Mouse (Mus musculus) liver, adult 2 months (tissue): ENCODE data around the gene Pus10. TPM values are rescaled to one million over a fixed set of nuclear protein-coding genes. Genes with fewer than 3 reads are reported as not detected.
A peak's percentile ranks its signal among the peaks of the same experiment; 100 is the strongest.

Experiments
- DNase-seq: peaks from one replicate; pipeline ENCODE4 v3.0.0-alpha.2; 2011; ENCODE audit warnings: low read depth, low spot score; ENCODE audit errors: extremely low read depth
- H3K27ac ChIP-seq: fragments of 200-500 bp; replicated peaks from 2 replicates; pipeline ENCODE4 v1.5.1; 2012; ENCODE audit warnings: low read depth, mild to moderate bottlenecking, control low read depth, inconsistent platforms, low read length; ENCODE audit not compliant: insufficient read depth
- H3K27me3 ChIP-seq: fragments of 200-500 bp; 2 replicates; pipeline ENCODE4 v1.6.1; 2012; ENCODE audit warnings: mild to moderate bottlenecking, moderate library complexity, low read length, inconsistent platforms; ENCODE audit not compliant: control insufficient read depth, insufficient read depth
- H3K36me3 ChIP-seq: fragments of 200-500 bp; 2 replicates; pipeline ENCODE4 v1.6.1; 2012; ENCODE audit warnings: low read length, inconsistent platforms; ENCODE audit not compliant: control insufficient read depth, insufficient read depth
- H3K4me1 ChIP-seq: fragments of 200-500 bp; 2 replicates; pipeline ENCODE4 v1.6.1; 2011; ENCODE audit warnings: low read length; ENCODE audit not compliant: control insufficient read depth, insufficient read depth
- H3K4me3 ChIP-seq: fragments of 200-500 bp; 2 replicates; pipeline ENCODE4 v1.5.1; 2011; ENCODE audit warnings: low read depth, mild to moderate bottlenecking, control low read depth, low read length, moderate library complexity; ENCODE audit not compliant: insufficient read depth
- H3K79me2 ChIP-seq: fragments of 200-500 bp; 2 replicates; pipeline ENCODE4 v1.6.1; 2012; ENCODE audit warnings: inconsistent platforms, mild to moderate bottlenecking, low read length, moderate library complexity; ENCODE audit not compliant: control insufficient read depth, insufficient read depth
- H3K9ac ChIP-seq: fragments of 200-500 bp; 2 replicates; pipeline ENCODE4 v1.6.1; 2012; ENCODE audit warnings: low read depth, mild to moderate bottlenecking, control low read depth, inconsistent platforms, low read length
- CTCF ChIP-seq: fragments of 200-500 bp; IDR thresholded peaks from 2 replicates; pipeline ENCODE4 v1.5.1; 2011; ENCODE audit warnings: low read depth, low read length, control low read depth
- POLR2A ChIP-seq: fragments of 200-500 bp; IDR thresholded peaks from 2 replicates; pipeline ENCODE4 v1.6.1; 2011; ENCODE audit warnings: low read length, control low read depth; ENCODE audit not compliant: insufficient read depth; ENCODE audit errors: extremely low read depth
- WGBS: fragments of 180-500 bp; shearing (Covaris S2); methylation state at CpG from one replicate; pipeline ENCODE4 v1.1.7; 2018; 5-methylcytosine and 5-hydroxymethylcytosine counted together
- polyA plus RNA-seq: library from polyadenylated mRNA; depleted of rRNA; stranded (reverse); fragments of >200 nt; gene quantifications from 2 replicates; pipeline ENCODE4 v1.2.3, GENCODE M21; 2012
- total RNA-seq: library from RNA; depleted of rRNA; stranded (reverse); fragments of >200 nt; gene quantifications from 2 replicates; pipeline ENCODE4 v1.2.3, GENCODE M21; 2014

The Pus10 gene
- total and polyA plus RNA-seq, 2 experiments = 1.7 to 21.6 TPM

DNA sequence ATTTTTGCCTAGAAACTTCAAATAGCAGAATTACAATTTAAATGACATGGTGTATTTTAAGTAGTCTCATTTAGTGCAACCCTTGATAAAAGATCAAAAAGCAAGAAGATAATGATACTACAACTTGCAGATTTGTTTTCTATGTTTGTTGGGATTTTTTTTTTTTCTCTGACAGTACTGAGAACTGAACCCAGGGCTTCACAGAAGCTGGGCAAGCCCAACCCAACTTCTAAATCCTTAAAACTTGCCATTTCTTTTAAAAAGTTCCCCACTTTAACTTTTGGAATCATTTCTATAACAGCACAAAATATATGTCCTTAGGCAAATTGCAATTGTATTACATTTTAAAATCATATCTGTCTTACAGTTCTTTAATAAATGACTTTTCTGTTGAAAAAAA lies 103.6 kb downstream of the Pus10 start:
- peaks cover 3% of the 10 kb centered on the region; the same call in 1 of the 2 replicates for H3K4me1 ChIP-seq
- TF ChIP-seq POLR2A (no peak), CTCF (no peak)
- H3K27me3 ChIP-seq = no peaks in the 10 kb centered on the region
- no peaks in the 10 kb centered on the region for H3K36me3 ChIP-seq
- DNase-seq = no peak
- peaks cover 4% of the 10 kb centered on the region; the same call in 1 of the 2 replicates for H3K79me2 ChIP-seq
- H3K27ac ChIP-seq = no peak overlapping the region
- H3K4me3 ChIP-seq = peak overlapping the region; percentile 98; the same call in 1 of the 2 replicates
- no peak overlapping the region for H3K9ac ChIP-seq

- H3K79me2 ChIP-seq = peaks cover 3% of the 10 kb centered on the region; the same call in 1 of the 2 replicates
- under 1% methylated on average over 25 of the region's 25 CpGs for WGBS
- H3K27me3 ChIP-seq = no peaks in the 10 kb centered on the region
- DNase-seq = peak; percentile 58
- H3K9ac ChIP-seq = peak overlapping the region; percentile 68
- TF ChIP-seq POLR2A (no peak), CTCF (no peak)
- peaks cover 3% of the 10 kb centered on the region; the same call in 1 of the 2 replicates for H3K4me1 ChIP-seq
- H3K27ac ChIP-seq = peak overlapping the region; percentile 100
- H3K36me3 ChIP-seq = no peaks in the 10 kb centered on the region
- H3K4me3 ChIP-seq = peak overlapping the region; percentile 98
Measured at GRCm38 (mm10) chr11:23769686-23770509, 104.4 kb downstream of the Pus10 start.

GRCm38 (mm10) chr11:23770510-23770759 lies 105.0 kb downstream of the Pus10 start:
- H3K9ac ChIP-seq = peak overlapping the region; percentile 68
- DNase-seq = no peak
- peaks cover 3% of the 10 kb centered on the region; the same call in 1 of the 2 replicates for H3K4me1 ChIP-seq
- WGBS = under 1% methylated on average over 24 of the region's 24 CpGs
- peak overlapping the region; percentile 100 for H3K27ac ChIP-seq
- H3K36me3 ChIP-seq = no peaks in the 10 kb centered on the region
- no peaks in the 10 kb centered on the region for H3K27me3 ChIP-seq
- peaks cover 2% of the 10 kb centered on the region; the same call in 1 of the 2 replicates for H3K79me2 ChIP-seq
- peak; percentile 83 for TF ChIP-seq POLR2A
- no peak for TF ChIP-seq CTCF
- H3K4me3 ChIP-seq = peak overlapping the region; percentile 98

DNA sequence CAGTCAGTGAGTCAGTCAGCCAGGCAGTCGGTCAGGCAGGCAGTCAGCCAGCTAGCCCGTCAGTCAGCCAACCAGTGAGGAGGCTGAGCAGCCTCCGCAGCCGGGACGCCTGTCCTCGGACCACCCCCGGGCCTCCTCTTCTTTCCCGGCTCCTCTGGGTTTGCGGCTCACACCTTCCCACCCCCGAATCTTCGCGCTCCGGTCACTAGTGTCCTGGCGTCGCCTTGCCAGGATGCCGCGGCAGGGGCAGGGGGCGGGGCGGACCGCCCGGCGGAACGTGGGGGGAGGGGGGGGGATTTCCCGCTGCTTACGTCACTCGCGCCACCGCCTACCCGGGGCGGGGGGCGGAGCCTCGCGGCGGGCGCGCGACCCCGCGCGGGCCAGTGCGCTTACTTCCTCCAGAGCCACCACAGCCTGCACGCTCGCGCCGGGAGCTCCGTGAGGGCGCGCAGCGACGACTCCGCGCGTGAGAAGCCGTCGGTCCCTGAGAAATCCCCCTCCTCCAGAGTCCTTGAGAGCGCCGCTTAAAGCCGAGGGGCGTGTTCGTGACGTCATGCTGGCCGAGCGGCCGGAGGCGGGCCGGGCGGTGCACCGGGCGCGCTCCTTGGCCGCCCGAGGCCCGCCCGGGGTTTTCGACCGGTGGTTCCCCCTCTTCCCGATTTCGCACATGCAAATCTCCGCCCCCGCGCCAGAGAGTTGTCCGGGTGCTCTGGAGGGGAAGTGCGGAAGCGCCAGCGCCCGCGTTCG lies 105.5 kb downstream of the Pus10 start, which contains the start of gene Rel:
TSS of gene Rel (minus strand) at position 211 of the 747 bp plus-strand sequence.
- under 1% methylated on average over 79 of the region's 88 CpGs for WGBS
- Histone ChIP-seq H3K9ac (peak within 1 kb of the TSS; percentile 99), H3K79me2 (peaks cover 2% of the 10 kb centered on the region; the same call in 1 of the 2 replicates), H3K4me3 (peak within 1 kb of the TSS; percentile 98), H3K27ac (peak within 1 kb of the TSS; percentile 100), H3K36me3 (no peaks in the 10 kb centered on the region), H3K4me1 (peaks cover 3% of the 10 kb centered on the region; the same call in 1 of the 2 replicates), H3K27me3 (no peaks in the 10 kb centered on the region)
- peak; percentile 40; the same call in 1 of the 2 replicates for TF ChIP-seq POLR2A
- TF ChIP-seq CTCF = no peak
- peak; percentile 85 for DNase-seq

DNA sequence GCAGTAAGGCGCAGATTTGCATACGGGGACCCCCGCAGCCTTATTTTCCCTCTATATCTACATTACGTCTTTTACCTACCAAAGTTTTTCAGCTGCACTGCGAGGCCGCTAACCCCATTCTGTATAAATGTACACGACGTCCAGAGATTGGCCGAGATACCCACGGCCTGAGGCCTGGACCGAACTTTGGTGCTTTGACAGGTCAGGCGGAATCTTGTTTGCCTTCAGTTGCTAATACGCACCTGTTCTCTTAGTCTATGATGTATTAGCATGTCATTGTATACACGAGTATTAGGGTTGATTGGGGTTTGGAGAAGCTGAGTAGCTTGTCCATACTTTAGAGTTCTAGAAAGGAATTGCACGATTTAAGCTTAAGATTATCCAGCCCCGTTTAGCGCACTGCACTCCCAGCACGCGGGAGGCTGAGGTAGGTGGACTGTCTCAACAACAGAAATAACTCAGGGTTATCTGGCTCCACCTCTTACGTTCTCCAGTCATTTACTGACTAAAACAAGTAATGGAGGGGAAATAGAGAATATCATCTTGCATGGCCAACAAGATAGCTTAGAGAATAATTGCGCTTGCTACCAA lies 106.1 kb downstream of the Pus10 start:
- Histone ChIP-seq H3K27ac (peak overlapping the region; percentile 100), H3K27me3 (no peaks in the 10 kb centered on the region), H3K4me3 (peak overlapping the region; percentile 98), H3K36me3 (no peaks in the 10 kb centered on the region), H3K9ac (peak overlapping the region; percentile 99), H3K79me2 (no peaks in the 10 kb centered on the region; the same call in 1 of the 2 replicates), H3K4me1 (peaks cover 3% of the 10 kb centered on the region; the same call in 1 of the 2 replicates)
- 7% methylated on average over 21 of the region's 21 CpGs for WGBS
- TF ChIP-seq CTCF = no peak
- TF ChIP-seq POLR2A = no peak
- peak; percentile 77 for DNase-seq
